Mouse (Mus musculus): ENCODE measurements around the gene Atpaf1. TPM values are rescaled to one million over a fixed set of nuclear protein-coding genes. Genes with fewer than 3 reads are reported as not detected.

Gene Atpaf1
- polyA plus RNA-seq, 1 experiment = 31.5 TPM

DNA sequence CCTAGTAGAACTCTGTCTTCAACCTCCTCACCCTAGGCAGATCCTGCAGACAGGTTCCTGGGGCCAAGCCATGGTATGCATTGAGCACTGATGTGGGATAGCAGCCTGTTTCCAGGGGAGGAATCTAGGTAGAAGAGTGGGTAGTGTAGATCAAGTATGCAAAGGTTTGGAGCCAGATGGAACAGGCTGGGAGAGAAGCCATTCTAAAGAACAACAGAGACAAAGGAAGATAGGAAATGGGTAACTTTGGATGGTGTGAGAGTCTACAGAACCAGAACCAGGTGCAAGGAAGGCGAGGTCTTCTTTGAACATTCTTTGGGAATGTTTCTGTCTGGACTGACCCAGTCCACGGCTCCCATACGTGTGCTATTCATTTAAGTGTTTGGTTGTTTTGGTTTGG lies 42.5 kb downstream of the Atpaf1 start:
- TF ChIP-seq POLR2A (IDR thresholded peaks at IDR 0.05; ENCODE audit: low read depth, low read length) (no peak), CTCF (IDR thresholded peaks at IDR 0.05; ENCODE audit: borderline replicate concordance, insufficient read depth, low read length) (no peak)
- no peak overlapping the region for H3K27ac ChIP-seq (ENCODE audit: insufficient read depth, low read length)
- H3K4me1 ChIP-seq (ENCODE audit: control insufficient read depth, insufficient read depth, low read length) = peaks cover 5% of the 10 kb centered on the region
- H3K4me3 ChIP-seq (ENCODE audit: insufficient read depth, low read length) = no peak overlapping the region; the same call in 1 of the 2 replicates

DNA sequence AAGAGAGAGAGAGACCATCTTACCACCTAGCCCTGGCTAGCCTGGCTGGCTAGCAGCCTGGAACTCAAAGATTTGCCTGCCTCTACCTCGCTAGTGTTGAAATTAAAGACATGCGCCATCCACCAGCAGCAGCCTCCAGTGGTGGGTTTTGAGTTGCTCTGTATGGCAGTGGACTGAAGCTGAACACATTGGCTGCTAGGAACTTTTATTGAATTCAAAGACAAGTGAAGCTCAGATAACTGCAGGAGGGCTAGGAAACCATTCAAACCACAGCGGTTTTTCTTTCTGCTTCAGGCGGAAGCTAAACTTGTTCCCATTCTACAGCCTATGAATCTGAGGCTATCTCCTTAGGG lies 42.9 kb downstream of the Atpaf1 start:
- no peak for TF ChIP-seq CTCF (IDR thresholded peaks at IDR 0.05; ENCODE audit: borderline replicate concordance, insufficient read depth, low read length)
- no peak for TF ChIP-seq POLR2A (IDR thresholded peaks at IDR 0.05; ENCODE audit: low read depth, low read length)
- Histone ChIP-seq H3K4me3 (ENCODE audit: insufficient read depth, low read length) (peak overlapping the region; percentile 84), H3K27ac (ENCODE audit: insufficient read depth, low read length) (peak overlapping the region; percentile 23; the same call in 1 of the 2 replicates), H3K4me1 (ENCODE audit: control insufficient read depth, insufficient read depth, low read length) (peaks cover 5% of the 10 kb centered on the region)

DNA sequence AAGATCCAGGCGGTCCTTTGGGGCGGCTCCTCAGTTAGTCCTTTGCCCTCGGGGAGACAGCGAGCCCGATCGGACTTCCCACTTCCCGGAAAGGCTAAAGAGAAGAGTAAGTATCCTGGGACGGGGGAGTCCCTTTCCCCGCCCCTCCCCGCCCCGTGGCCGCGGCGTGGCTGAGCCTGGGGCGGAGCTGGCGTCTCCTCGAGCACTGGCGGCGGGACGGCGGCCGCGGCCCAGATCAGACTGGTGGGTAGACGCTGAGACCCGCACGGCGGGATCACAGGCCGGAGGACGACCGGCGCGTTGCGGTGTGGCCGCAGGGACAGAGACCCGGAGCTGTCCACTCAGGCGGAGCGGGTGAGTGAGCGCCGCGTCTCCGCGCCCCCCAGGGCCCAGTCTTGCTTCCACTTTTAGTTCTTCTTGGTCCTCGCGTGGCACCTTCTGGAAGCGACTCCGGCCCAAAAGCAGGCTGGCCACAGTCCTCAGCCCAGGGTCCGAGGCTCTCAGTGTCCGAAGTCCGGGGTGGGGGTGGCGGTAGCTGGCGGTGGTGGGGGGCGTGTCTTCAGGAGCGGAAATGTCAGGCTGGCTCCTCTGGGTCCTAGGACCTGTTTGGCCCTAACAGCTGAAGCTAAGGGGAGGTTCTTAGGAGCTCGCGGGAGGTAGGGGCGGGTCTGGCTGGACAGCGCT lies 43.4 kb downstream of the Atpaf1 start, which contains the start of gene Mob3c:
Gene Mob3c, plus strand, starts transcription at position 205 of the 684 bp plus-strand sequence.
- TF ChIP-seq POLR2A (IDR thresholded peaks at IDR 0.05; ENCODE audit: low read depth, low read length) = peak; percentile 75
- no peak for TF ChIP-seq CTCF (IDR thresholded peaks at IDR 0.05; ENCODE audit: borderline replicate concordance, insufficient read depth, low read length)
- Histone ChIP-seq H3K4me3 (ENCODE audit: insufficient read depth, low read length) (peak within 1 kb of the TSS; percentile 84), H3K4me1 (ENCODE audit: control insufficient read depth, insufficient read depth, low read length) (peaks cover 5% of the 10 kb centered on the region), H3K27ac (ENCODE audit: insufficient read depth, low read length) (peak within 1 kb of the TSS; percentile 77)

DNA sequence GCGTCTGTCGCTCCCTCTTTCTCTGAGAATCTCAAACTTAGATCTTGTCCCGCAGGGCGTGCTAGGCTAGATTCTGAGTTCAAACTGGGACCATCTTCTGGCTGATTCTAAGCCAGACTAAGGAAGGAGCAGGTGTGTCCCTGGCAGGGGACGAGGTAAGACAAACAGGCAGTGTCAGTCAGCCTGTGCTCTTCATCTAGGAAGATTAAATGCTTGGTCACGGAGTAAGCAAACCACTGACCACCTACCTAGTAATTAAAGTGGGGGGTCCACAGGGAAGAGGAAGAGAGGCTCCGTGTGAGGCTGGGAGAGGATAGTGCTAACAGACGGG lies 43.9 kb downstream of the Atpaf1 start:
- Histone ChIP-seq H3K27ac (ENCODE audit: insufficient read depth, low read length) (no peak overlapping the region), H3K4me1 (ENCODE audit: control insufficient read depth, insufficient read depth, low read length) (peaks cover 5% of the 10 kb centered on the region), H3K4me3 (ENCODE audit: insufficient read depth, low read length) (peak overlapping the region; percentile 84)
- TF ChIP-seq CTCF (IDR thresholded peaks at IDR 0.05; ENCODE audit: borderline replicate concordance, insufficient read depth, low read length) = no peak
- TF ChIP-seq POLR2A (IDR thresholded peaks at IDR 0.05; ENCODE audit: low read depth, low read length) = no peak

DNA sequence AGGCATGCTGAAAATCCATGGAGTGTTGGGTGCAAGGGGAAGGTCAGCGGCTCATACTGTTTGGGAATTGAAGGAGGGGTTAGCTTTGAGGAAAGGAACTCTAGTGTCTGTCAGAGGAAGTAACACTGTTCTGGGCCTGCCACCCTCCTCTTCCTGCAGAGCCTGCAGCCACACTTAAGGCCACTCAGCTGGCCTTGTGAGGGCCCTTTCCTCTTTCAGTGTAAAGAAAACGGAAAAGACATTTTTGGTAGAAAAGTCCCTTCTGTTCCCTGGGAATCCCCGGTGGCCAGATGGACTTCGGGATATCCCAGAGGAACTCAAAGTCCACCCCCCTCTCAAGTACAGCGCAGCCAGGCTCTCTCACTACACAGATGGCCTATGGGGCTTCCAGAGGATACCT lies 45.9 kb downstream of the Atpaf1 start:
- Histone ChIP-seq H3K4me1 (ENCODE audit: control insufficient read depth, insufficient read depth, low read length) (peaks cover 2% of the 10 kb centered on the region), H3K4me3 (ENCODE audit: insufficient read depth, low read length) (no peak overlapping the region), H3K27ac (ENCODE audit: insufficient read depth, low read length) (no peak overlapping the region)
- no peak for TF ChIP-seq CTCF (IDR thresholded peaks at IDR 0.05; ENCODE audit: borderline replicate concordance, insufficient read depth, low read length)
- no peak for TF ChIP-seq POLR2A (IDR thresholded peaks at IDR 0.05; ENCODE audit: low read depth, low read length)

DNA sequence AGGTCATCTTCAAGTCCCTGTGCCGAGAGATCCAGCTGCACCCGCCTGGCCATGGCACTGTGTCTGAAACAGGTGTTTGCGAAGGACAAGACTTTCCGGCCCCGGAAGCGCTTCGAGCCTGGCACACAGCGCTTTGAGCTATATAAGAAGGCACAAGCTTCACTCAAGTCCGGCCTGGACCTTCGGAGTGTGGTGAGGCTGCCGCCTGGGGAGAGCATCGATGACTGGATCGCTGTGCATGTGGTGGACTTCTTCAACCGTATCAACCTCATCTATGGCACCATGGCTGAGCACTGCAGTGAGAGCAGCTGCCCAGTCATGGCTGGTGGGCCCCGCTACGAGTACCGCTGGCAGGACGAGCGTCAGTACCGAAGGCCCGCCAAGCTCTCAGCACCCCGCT lies 46.6 kb downstream of the Atpaf1 start:
- no peak for TF ChIP-seq CTCF (IDR thresholded peaks at IDR 0.05; ENCODE audit: borderline replicate concordance, insufficient read depth, low read length)
- no peak for TF ChIP-seq POLR2A (IDR thresholded peaks at IDR 0.05; ENCODE audit: low read depth, low read length)
- peaks cover 2% of the 10 kb centered on the region; the same call in 1 of the 2 replicates for H3K4me1 ChIP-seq (ENCODE audit: control insufficient read depth, insufficient read depth, low read length)
- H3K4me3 ChIP-seq (ENCODE audit: insufficient read depth, low read length) = no peak overlapping the region
- H3K27ac ChIP-seq (ENCODE audit: insufficient read depth, low read length) = no peak overlapping the region

DNA sequence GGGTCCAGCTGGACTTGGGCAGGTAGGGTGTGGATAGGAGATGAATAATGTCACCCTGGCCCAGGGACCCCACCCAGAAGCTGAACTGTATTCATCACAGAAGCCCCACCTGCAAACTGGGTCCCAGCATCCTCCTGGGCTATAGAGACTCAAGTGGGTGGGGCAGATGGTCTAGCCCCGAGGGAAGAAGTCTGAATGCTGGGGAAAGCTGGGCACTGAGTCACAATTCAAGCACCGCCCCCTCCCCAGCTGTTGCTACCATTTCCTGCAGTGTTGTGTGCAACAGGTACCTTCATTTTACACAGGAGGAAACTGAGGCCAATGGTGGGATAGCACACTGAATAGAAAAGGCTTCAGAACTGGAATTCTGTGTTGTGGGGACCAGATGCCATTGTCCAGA lies 47.4 kb downstream of the Atpaf1 start:
- peaks cover 2% of the 10 kb centered on the region; the same call in 1 of the 2 replicates for H3K4me1 ChIP-seq (ENCODE audit: control insufficient read depth, insufficient read depth, low read length)
- no peak for TF ChIP-seq POLR2A (IDR thresholded peaks at IDR 0.05; ENCODE audit: low read depth, low read length)
- TF ChIP-seq CTCF (IDR thresholded peaks at IDR 0.05; ENCODE audit: borderline replicate concordance, insufficient read depth, low read length) = no peak
- no peak overlapping the region for H3K27ac ChIP-seq (ENCODE audit: insufficient read depth, low read length)
- H3K4me3 ChIP-seq (ENCODE audit: insufficient read depth, low read length) = no peak overlapping the region

DNA sequence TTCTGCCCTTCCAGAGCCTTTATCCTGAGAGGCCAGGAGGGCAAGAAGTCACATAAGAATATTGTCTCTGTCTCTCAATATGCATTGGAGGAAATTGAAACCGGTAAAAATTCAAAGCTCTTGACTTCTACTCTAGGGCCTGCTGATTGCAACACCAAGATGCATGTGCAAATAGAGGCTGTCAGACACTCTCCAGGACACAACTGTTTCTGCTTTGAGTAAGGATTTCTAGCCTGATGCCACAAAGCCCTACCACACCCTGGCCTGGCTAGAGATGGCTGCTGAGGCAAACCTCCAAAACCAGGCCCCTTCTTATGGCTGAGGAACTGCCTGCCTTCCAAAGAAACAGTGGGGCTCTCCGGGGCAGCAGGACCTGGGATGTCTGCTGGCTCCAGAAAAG lies 51.0 kb downstream of the Atpaf1 start:
- H3K4me1 ChIP-seq (ENCODE audit: control insufficient read depth, insufficient read depth, low read length) = no peaks in the 10 kb centered on the region
- H3K4me3 ChIP-seq (ENCODE audit: insufficient read depth, low read length) = no peak overlapping the region
- no peak overlapping the region for H3K27ac ChIP-seq (ENCODE audit: insufficient read depth, low read length)
- TF ChIP-seq CTCF (IDR thresholded peaks at IDR 0.05; ENCODE audit: borderline replicate concordance, insufficient read depth, low read length) = no peak
- TF ChIP-seq POLR2A (IDR thresholded peaks at IDR 0.05; ENCODE audit: low read depth, low read length) = no peak

DNA sequence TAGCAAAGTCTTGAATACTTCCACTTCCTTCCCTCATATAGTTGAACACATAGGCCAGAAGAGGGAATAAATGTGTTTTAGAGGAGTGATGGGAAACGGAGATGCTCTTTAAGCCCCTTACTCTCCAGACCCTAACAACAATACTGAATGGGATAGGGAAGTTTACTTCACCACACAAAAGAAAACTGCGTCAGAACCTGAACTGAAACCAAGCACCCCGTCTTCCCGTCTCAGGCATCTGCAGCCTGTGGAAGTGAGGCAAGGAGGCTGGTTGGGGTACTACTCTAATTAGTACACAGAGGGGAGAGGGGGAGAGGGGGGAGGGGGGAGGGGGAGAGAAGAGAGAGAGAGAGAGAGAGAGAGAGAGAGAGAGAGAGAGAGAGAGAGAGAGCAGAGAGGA lies 53.6 kb downstream of the Atpaf1 start:
- no peak for TF ChIP-seq POLR2A (IDR thresholded peaks at IDR 0.05; ENCODE audit: low read depth, low read length)
- no peak for TF ChIP-seq CTCF (IDR thresholded peaks at IDR 0.05; ENCODE audit: borderline replicate concordance, insufficient read depth, low read length)
- Histone ChIP-seq H3K4me3 (ENCODE audit: insufficient read depth, low read length) (no peak overlapping the region), H3K27ac (ENCODE audit: insufficient read depth, low read length) (no peak overlapping the region), H3K4me1 (ENCODE audit: control insufficient read depth, insufficient read depth, low read length) (no peaks in the 10 kb centered on the region)

DNA sequence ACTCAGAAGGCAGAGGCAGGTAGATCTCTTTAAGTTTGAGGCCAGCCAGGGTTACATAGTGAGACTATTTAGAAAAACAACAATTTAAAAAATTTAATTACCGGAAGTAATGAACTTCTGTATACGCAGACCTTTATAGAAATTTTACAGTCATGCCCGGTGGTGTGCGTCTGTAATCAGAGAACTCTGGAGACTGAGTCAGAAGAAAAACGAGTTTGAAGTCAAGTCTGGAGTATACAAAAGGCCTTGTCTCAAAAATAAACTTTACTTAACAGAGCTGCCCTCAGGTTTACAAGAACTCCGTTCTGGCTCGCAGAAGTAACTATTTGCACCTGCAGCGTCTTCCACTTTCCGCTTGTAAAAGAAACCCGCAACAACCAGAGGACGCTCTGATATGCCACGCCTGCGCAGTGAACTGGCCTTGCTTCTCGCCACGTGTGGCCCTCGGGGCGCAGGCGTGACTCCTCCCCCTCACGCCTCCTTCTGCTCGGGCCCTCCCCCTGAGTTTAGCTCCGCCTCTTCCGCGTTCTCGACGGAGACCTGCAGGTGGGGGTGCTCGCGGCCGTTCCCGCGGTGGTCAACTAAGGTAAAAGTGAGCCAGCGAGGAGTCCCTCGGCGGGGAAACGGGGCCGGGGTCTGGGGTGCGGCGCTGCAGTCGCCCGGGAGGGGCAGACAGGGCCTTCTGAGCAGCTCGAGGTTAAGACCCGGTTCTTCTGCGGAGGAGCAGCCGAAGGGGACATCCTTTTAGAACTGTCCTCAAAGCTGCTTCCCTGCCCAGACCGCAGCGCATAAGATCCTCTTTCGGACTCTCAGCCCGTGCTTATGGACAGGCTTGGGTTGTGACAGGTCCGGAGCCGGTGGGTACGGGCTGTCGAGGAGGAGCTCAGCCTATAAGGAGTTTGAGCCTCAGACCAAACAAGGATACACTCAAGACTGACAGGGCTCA lies 54.4 kb downstream of the Atpaf1 start, which contains the start of gene Mknk1:
Gene Mknk1, plus strand, starts transcription at position 503 of the 946 bp plus-strand sequence.
- H3K27ac ChIP-seq (ENCODE audit: insufficient read depth, low read length) = no peak within 1 kb of the TSS
- TF ChIP-seq CTCF (IDR thresholded peaks at IDR 0.05; ENCODE audit: borderline replicate concordance, insufficient read depth, low read length) (no peak), POLR2A (IDR thresholded peaks at IDR 0.05; ENCODE audit: low read depth, low read length) (peak; percentile 65)
- H3K4me1 ChIP-seq (ENCODE audit: control insufficient read depth, insufficient read depth, low read length) = no peaks in the 10 kb centered on the region
- peak within 1 kb of the TSS; percentile 78 for H3K4me3 ChIP-seq (ENCODE audit: insufficient read depth, low read length)

Data from embryonic fibroblast, embryonic 13.5 days (primary cell).